ENCODE assay signal across 8 mouse cellular contexts in genomic region chr13:95323950-95324625, GRCm38 (mm10). TPM values are rescaled to one million over a fixed set of nuclear protein-coding genes. Genes with fewer than 3 reads are reported as not detected.
A peak's percentile ranks its signal among the peaks of the same experiment; 100 is the strongest.
DNase-seq lines count a peak whose midpoint lies in the region; ATAC-seq and TF ChIP-seq lines count a peak whose summit lies in the region.

No protein-coding gene starts in this region.

- H3K27ac ChIP-seq in heart, embryonic 14.5 days (replicated peaks in 1 of 2; ENCODE audit: control insufficient read depth in 1 of 2, insufficient read depth in 1 of 2, low read depth in 2 of 2, low read length in 2 of 2), result peak overlapping the region; percentile 95 to 98; a peak in 3 of 4 replicates
- H3K27ac ChIP-seq in neural tube, embryonic 15.5 days (replicated peaks), result peak overlapping the region; percentile 95

- whole genome bisulfite sequencing in heart, embryonic 14.5 days, result 26% methylated on average over 15 of the region's 15 CpGs
- 22% methylated on average over 15 of the region's 15 CpGs for WGBS in lung, adult 2 months
- 23% methylated on average over 15 of the region's 15 CpGs for WGBS in neural tube, embryonic 15.5 days

- TF ChIP-seq POLR2A in lung, adult 2 months (IDR thresholded peaks at IDR 0.05; ENCODE audit: borderline replicate concordance, extremely low read depth, low read depth, low read length), result no peak

- no peaks in the 10 kb centered on the region for H3K27me3 ChIP-seq in heart, embryonic 14.5 days (ENCODE audit: control insufficient read depth, insufficient read depth, low read length)
- H3K27me3 ChIP-seq in neural tube, embryonic 15.5 days (replicated peaks), result no peaks in the 10 kb centered on the region

- peak; percentile 21 for DNase-seq in adrenal gland, adult 8-10 months
- DNase-seq in embryo, embryonic 9.5 days (ENCODE audit: extremely low spot score), result peak; percentile 78
- peak; percentile 89 for DNase-seq in kidney, postnatal 10 days
- peak; percentile 31 for DNase-seq in lung, adult 2 months
- peak; percentile 30 to 72 for DNase-seq in urinary bladder, postnatal 4 days (ENCODE audit: low spot score in 2 of 2)

- peak overlapping the region; percentile 96 for H3K4me2 ChIP-seq in heart, embryonic 14.5 days (ENCODE audit: low read length)
- H3K4me2 ChIP-seq in neural tube, embryonic 15.5 days, result peak overlapping the region; percentile 83

- TF ChIP-seq CTCF in lung, adult 2 months (IDR thresholded peaks at IDR 0.05; ENCODE audit: insufficient read depth, low read length), result peak; percentile 40

- H3K36me3 ChIP-seq in heart, embryonic 14.5 days (ENCODE audit: control insufficient read depth, insufficient read depth, low read length), result peaks cover 7% of the 10 kb centered on the region; the same call in 1 of the 2 replicates
- H3K36me3 ChIP-seq in neural tube, embryonic 15.5 days, result no peaks in the 10 kb centered on the region

- peak; percentile 60 for ATAC-seq in CD4-positive, CD25-positive, alpha-beta regulatory T cell, adult 4 months
- ATAC-seq in heart, embryonic 14.5 days (ENCODE audit: insufficient number of reproducible peaks, insufficient read depth, low FRiP score, low read depth), result no peak
- ATAC-seq in neural tube, embryonic 15.5 days (ENCODE audit: low FRiP score), result peak; percentile 76

- H3K9ac ChIP-seq in heart, embryonic 14.5 days (ENCODE audit: low read length), result peak overlapping the region; percentile 100
- peak overlapping the region; percentile 85 for H3K9ac ChIP-seq in neural tube, embryonic 15.5 days (replicated peaks)

- no peaks in the 10 kb centered on the region for H3K9me3 ChIP-seq in heart, embryonic 14.5 days (ENCODE audit: control insufficient read depth, low read length)
- H3K9me3 ChIP-seq in neural tube, embryonic 15.5 days (replicated peaks), result no peaks in the 10 kb centered on the region

- H3K4me1 ChIP-seq in heart, embryonic 14.5 days (ENCODE audit: control insufficient read depth in 2 of 2, insufficient read depth in 2 of 2, low read length in 2 of 2), result peaks cover 6 to 24% of the 10 kb centered on the region in 2 experiments
- 0 out of 2 replicates have a peak, but pooled peaks cover 2% of the 10 kb centered on the region for H3K4me1 ChIP-seq in lung, adult 2 months (ENCODE audit: control insufficient read depth, insufficient read depth, low read length)
- H3K4me1 ChIP-seq in neural tube, embryonic 15.5 days, result peaks cover 31% of the 10 kb centered on the region

- H3K4me3 ChIP-seq in heart, embryonic 14.5 days (ENCODE audit: control insufficient read depth in 1 of 2, insufficient read depth in 1 of 2, low read depth in 1 of 2, low read length in 2 of 2), result peak overlapping the region; percentile 91 to 95
- H3K4me3 ChIP-seq in lung, adult 2 months (replicated peaks; ENCODE audit: extremely low read depth, low read depth, low read length), result peak overlapping the region; percentile 31
- peak overlapping the region; percentile 68 for H3K4me3 ChIP-seq in neural tube, embryonic 15.5 days (replicated peaks)

RNA-seq across cellular contexts. Expression of gene Zbed3, which starts 0.7 kb away (rescaled TPM):
- 1 to 10 TPM in 1 of 2 experiments, under 1 TPM in 1; 0.62 to 1.1 TPM for polyA plus RNA-seq in CD4-positive, CD25-positive, alpha-beta regulatory T cell, adult 4 months (2017; shearing (Covaris generic))
- 10 to 100 TPM; 19.6 to 30.0 (median 26.0) TPM for total RNA-seq in adrenal gland, adult 8-10 months (2022)
- polyA plus RNA-seq in heart, embryonic 14.5 days (2014; fragmentation: Nextera tagmentation; extraction: Ambion mirVana), result 52.9 and 54.5 TPM in 2 replicates
- 23.4 and 26.1 TPM in 2 replicates for polyA plus RNA-seq in lung, adult 2 months (2012; rRNA removed)
- polyA plus RNA-seq in neural tube, embryonic 15.5 days (2015; fragmentation: Nextera tagmentation; extraction: Ambion mirVana), result 31.7 and 40.6 TPM in 2 replicates

RNA-seq across cellular contexts. Expression of gene Aggf1, which starts 51.1 kb away (rescaled TPM):
- 10 to 100 TPM in 1 of 2 experiments, 1 to 10 TPM in 1; 9.9 to 13.6 TPM for polyA plus RNA-seq in CD4-positive, CD25-positive, alpha-beta regulatory T cell, adult 4 months (2017; shearing (Covaris generic))
- 10 to 100 TPM; 37.8 to 43.1 (median 40.3) TPM for total RNA-seq in adrenal gland, adult 8-10 months (2022)
- 27.5 and 27.8 TPM in 2 replicates for polyA plus RNA-seq in heart, embryonic 14.5 days (2014; fragmentation: Nextera tagmentation; extraction: Ambion mirVana)
- polyA plus RNA-seq in lung, adult 2 months (2012; rRNA removed), result 18.2 TPM in 2 replicates
- polyA plus RNA-seq in neural tube, embryonic 15.5 days (2015; fragmentation: Nextera tagmentation; extraction: Ambion mirVana), result 32.4 and 32.5 TPM in 2 replicates

Comparison
In these comparisons a context has a peak if more than half of its experiments do, and no peak if none do; other contexts are left out.
1. DNase-seq: peak in every context shown above with its lines; median percentile 89 in kidney, postnatal 10 days; 78 in embryo, embryonic 9.5 days; 51 in urinary bladder, postnatal 4 days; 31 in lung, adult 2 months; 21 in adrenal gland, adult 8-10 months.
2. H3K4me3 ChIP-seq: peak in every context shown above with its lines; median percentile 93 in heart, embryonic 14.5 days; 68 in neural tube, embryonic 15.5 days; 31 in lung, adult 2 months.
3. RNA of gene Zbed3, which starts 0.7 kb away (polyA plus RNA-seq): 52.9 to 54.5 TPM in heart, embryonic 14.5 days, 31.7 to 40.6 TPM in neural tube, embryonic 15.5 days and 23.4 to 26.1 TPM in lung, adult 2 months; 0.62 to 1.1 TPM in CD4-positive, CD25-positive, alpha-beta regulatory T cell, adult 4 months; every median in the first group is over 10 times any median in the second.